Mouse (Mus musculus): ENCODE data around the gene Klri1. TPM values are rescaled to one million over a fixed set of nuclear protein-coding genes. Genes with fewer than 3 reads are reported as not detected.

The Klri1 gene
- polyA plus RNA-seq (2012; rRNA removed; ENCODE audit: low replicate concordance) = 0.31 TPM in 1 of 2 replicates, not detected in the other

DNA sequence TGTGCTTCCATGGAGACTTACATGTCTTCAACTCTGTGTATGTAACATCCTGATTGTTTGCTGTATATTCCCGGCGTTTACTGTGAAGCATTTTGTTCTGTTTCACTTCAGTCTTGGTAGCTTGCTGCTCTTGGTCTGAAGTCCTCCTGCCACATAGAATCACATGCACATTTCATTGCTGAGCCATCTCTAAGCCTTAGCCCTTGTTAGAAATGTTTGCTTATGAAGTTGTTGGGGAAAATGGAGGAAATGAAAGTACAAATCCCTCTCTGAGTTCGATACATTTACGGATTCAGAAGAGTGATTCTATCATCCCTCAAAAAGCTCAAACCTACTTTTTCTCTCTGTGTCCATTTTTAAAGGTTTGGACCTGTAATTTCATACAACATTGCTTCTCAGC, at the start of gene Klri1:
Gene Klri1, minus strand, starts transcription at position 101 of the 400 bp plus-strand sequence.

DNA sequence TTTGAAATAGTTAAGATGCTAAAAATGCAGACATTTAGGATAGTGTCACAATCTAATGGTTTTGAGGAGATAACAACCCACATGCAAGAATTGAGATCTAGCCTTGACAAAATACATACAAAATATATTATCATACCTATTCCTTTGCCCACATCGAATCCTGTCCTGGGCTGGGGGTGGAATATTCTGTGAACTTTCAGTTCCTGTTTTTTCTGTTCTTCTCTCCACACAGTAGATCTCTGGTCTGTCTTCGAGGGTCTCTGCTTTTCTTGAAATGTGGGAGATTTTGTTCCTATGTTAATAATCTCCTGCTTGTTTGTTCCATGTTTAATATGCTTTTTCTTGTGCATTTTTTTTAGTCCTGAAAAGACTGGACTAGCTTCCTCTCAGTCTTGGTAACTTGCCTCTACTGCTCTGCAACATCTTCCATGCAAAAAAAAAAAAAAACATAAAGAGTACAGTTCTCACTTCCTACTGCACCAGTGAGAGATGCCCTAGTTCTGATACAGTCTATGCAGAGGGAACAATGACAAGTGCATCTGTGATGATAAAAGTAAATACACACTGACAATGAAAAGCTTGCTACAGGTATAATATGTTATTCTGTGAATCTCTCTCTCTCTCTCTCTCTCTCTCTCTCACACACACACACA, 23.3 kb upstream of the Klri1 start, which contains the start of gene Klri2:
Gene Klri2, minus strand, starts transcription at position 416 of the 653 bp plus-strand sequence.

DNA sequence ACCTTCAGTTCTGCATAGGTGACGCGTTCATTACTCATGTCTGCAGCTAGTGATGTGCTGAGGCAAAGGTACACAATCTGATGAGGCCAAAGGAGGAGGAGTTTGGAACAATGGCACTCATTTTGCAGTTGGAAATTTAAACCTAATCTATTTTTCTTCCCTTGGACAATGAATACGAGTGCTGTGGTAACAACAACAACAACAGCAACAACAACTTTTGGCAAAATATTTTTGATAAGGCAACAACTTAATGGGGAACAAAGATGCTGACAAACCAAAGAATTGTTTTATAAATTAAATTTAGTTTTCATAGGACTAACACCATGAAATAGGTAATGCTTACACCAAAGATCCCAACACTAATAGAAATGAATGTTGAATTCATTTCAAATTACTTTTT, 38.1 kb downstream of the Klri1 start, which contains the start of gene Klrc1:
Gene Klrc1, minus strand, starts transcription at position 101 of the 400 bp plus-strand sequence.

DNA sequence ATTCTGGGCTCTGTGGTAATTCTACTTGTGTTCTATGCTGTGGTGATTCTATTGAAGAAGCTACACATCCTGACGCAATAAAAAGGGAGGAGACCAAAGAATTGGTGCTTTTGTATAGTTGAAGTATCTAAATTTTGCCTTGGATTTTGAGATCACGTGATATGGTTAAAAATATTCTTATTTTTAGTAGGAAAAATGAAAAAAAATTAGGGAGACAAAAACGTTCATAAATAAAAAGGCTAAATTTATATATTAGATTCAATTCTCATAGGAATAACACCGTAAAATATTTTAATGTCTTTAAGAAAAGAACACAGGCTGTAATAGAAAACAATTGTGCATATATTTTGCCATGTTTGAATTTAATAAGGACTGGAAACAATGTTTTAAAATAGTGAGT, 56.3 kb downstream of the Klri1 start, which contains the start of gene Klrc2:
Gene Klrc2, minus strand, starts transcription at position 101 of the 400 bp plus-strand sequence.

Other genes starting within 250 kb of the Klri1 start
- gene Olr1, start 210.0 kb downstream of the Klri1 start, polyA plus RNA-seq (2012; rRNA removed; ENCODE audit: low replicate concordance) = 0.13 and 0.29 TPM in 2 replicates
- gene Tmem52b, start 204.6 kb downstream of the Klri1 start, polyA plus RNA-seq (2012; rRNA removed; ENCODE audit: low replicate concordance) = not detected in 2 replicates
- gene Gabarapl1, start 184.0 kb downstream of the Klri1 start, polyA plus RNA-seq (2012; rRNA removed; ENCODE audit: low replicate concordance) = 110 and 137 TPM in 2 replicates
- 0.32 and 1.4 TPM in 2 replicates for gene Klre1, start 139.2 kb downstream of the Klri1 start, polyA plus RNA-seq (2012; rRNA removed; ENCODE audit: low replicate concordance)
- gene Klrd1, start 125.3 kb downstream of the Klri1 start, polyA plus RNA-seq (2012; rRNA removed; ENCODE audit: low replicate concordance) = 0.34 and 1.9 TPM in 2 replicates
- 0.82 and 1.6 TPM in 2 replicates for gene Klrk1, start 93.3 kb downstream of the Klri1 start, polyA plus RNA-seq (2012; rRNA removed; ENCODE audit: low replicate concordance)
- 0.26 and 2.8 TPM in 2 replicates for gene Klrc3, start 73.8 kb downstream of the Klri1 start, polyA plus RNA-seq (2012; rRNA removed; ENCODE audit: low replicate concordance)
- gene Klrc2, start 56.4 kb downstream of the Klri1 start, polyA plus RNA-seq (2012; rRNA removed; ENCODE audit: low replicate concordance) = 0.13 and 0.85 TPM in 2 replicates
- 0.15 and 0.69 TPM in 2 replicates for gene Klrc1, start 38.2 kb downstream of the Klri1 start, polyA plus RNA-seq (2012; rRNA removed; ENCODE audit: low replicate concordance)
- gene Klri2, start 23.4 kb upstream of the Klri1 start, polyA plus RNA-seq (2012; rRNA removed; ENCODE audit: low replicate concordance) = 0.11 and 0.15 TPM in 2 replicates
- gene Gm156, start 67.1 kb upstream of the Klri1 start, polyA plus RNA-seq (2012; rRNA removed; ENCODE audit: low replicate concordance) = not detected in 2 replicates
- not detected in 2 replicates for gene Gm17631, start 145.5 kb upstream of the Klri1 start, polyA plus RNA-seq (2012; rRNA removed; ENCODE audit: low replicate concordance)
- gene Klra17, start 159.5 kb upstream of the Klri1 start, polyA plus RNA-seq (2012; rRNA removed; ENCODE audit: low replicate concordance) = 0.30 TPM in 1 of 2 replicates, not detected in the other
- gene Klra5, start 200.5 kb upstream of the Klri1 start, polyA plus RNA-seq (2012; rRNA removed; ENCODE audit: low replicate concordance) = not detected in 2 replicates